Mouse (Mus musculus): Measurements from ENCODE around the gene Clock. TPM values are rescaled to one million over a fixed set of nuclear protein-coding genes. Genes with fewer than 3 reads are reported as not detected.

Gene Clock
- total and polyA plus RNA-seq, 2 experiments from 2014 or later: 7.3 to 28.5 TPM

DNA sequence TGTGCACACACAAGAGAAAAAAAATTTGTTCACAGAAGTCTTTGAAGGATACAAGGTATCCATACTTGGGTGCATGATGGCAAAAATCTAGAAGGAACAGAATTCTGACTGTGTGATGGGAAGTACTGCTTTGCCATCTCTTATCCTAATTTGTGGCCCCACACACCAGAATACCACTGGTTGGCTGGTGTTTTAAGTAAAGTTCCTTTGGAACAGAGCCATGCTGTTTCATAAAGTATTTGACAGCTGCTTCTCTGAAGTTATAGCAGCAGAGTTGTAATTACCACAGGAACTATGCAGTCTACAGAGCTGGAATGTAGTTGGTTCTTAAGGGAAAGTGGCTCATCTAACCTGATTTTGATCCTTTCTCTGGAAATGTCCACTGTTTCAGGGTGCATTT is 111.5 kb downstream of the Clock start:
- Histone ChIP-seq H3K4me1 (ENCODE audit: insufficient read depth) (no peaks in the 10 kb centered on the region; the same call in 1 of the 2 replicates), H3K27me3 (ENCODE audit: insufficient read depth, low read length) (no peaks in the 10 kb centered on the region), H3K9me3 (ENCODE audit: low read length) (no peaks in the 10 kb centered on the region), H3K4me2 (ENCODE audit: low read depth) (no peak overlapping the region), H3K27ac (ENCODE audit: low read depth, low read length) (no peak overlapping the region), H3K36me3 (ENCODE audit: insufficient read depth) (peaks cover 4% of the 10 kb centered on the region; the same call in 1 of the 2 replicates), H3K9ac (no peak overlapping the region), H3K4me3 (ENCODE audit: low read depth, low read length) (no peak overlapping the region)
- no peak for TF ChIP-seq CTCF (IDR thresholded peaks at IDR 0.05; ENCODE audit: low read depth)
- no peak for DNase-seq
- ATAC-seq: no peak

- no peak for TF ChIP-seq CTCF (IDR thresholded peaks at IDR 0.05; ENCODE audit: low read depth)
- Histone ChIP-seq H3K36me3 (ENCODE audit: insufficient read depth) (peaks cover 4% of the 10 kb centered on the region; the same call in 1 of the 2 replicates), H3K4me3 (ENCODE audit: low read depth, low read length) (no peak overlapping the region), H3K4me2 (ENCODE audit: low read depth) (no peak overlapping the region), H3K27ac (ENCODE audit: low read depth, low read length) (no peak overlapping the region), H3K4me1 (ENCODE audit: insufficient read depth) (no peaks in the 10 kb centered on the region; the same call in 1 of the 2 replicates), H3K9me3 (ENCODE audit: low read length) (no peaks in the 10 kb centered on the region), H3K9ac (no peak overlapping the region), H3K27me3 (ENCODE audit: insufficient read depth, low read length) (no peaks in the 10 kb centered on the region)
- no peak for ATAC-seq
- 92% methylated on average over 4 of the region's 4 CpGs for WGBS
- no peak for DNase-seq
Observed at GRCm38 (mm10) chr5:76190609-76191008, 114.0 kb downstream of the Clock start.

- H3K9me3 ChIP-seq (ENCODE audit: low read length): no peaks in the 10 kb centered on the region
- DNase-seq (no peak), ATAC-seq (no peak)
- 0 out of 2 replicates have a peak, but pooled peaks cover 4% of the 10 kb centered on the region for H3K36me3 ChIP-seq (ENCODE audit: insufficient read depth)
- peaks cover 12% of the 10 kb centered on the region for H3K4me1 ChIP-seq (ENCODE audit: insufficient read depth)
- no peak for TF ChIP-seq CTCF (IDR thresholded peaks at IDR 0.05; ENCODE audit: low read depth)
- WGBS: 88% methylated on average over 5 of the region's 5 CpGs
- H3K27me3 ChIP-seq (ENCODE audit: insufficient read depth, low read length): no peaks in the 10 kb centered on the region
- H3K4me2 ChIP-seq (ENCODE audit: low read depth): no peak overlapping the region
- no peak overlapping the region for H3K9ac ChIP-seq
- no peak overlapping the region for H3K27ac ChIP-seq (ENCODE audit: low read depth, low read length)
- H3K4me3 ChIP-seq (ENCODE audit: low read depth, low read length): no peak overlapping the region
Observed at GRCm38 (mm10) chr5:76187885-76188284, 116.7 kb downstream of the Clock start.

GRCm38 (mm10) chr5:76184286-76185080 is 120.1 kb downstream of the Clock start:
- Histone ChIP-seq H3K4me3 (ENCODE audit: low read depth, low read length) (peak overlapping the region; percentile 85), H3K9ac (peak overlapping the region; percentile 83), H3K27ac (ENCODE audit: low read depth, low read length) (peak overlapping the region; percentile 92), H3K4me2 (ENCODE audit: low read depth) (peak overlapping the region; percentile 83), H3K9me3 (ENCODE audit: low read length) (no peaks in the 10 kb centered on the region), H3K36me3 (ENCODE audit: insufficient read depth) (no peaks in the 10 kb centered on the region), H3K4me1 (ENCODE audit: insufficient read depth) (peaks cover 12% of the 10 kb centered on the region), H3K27me3 (ENCODE audit: insufficient read depth, low read length) (no peaks in the 10 kb centered on the region)
- no peak for TF ChIP-seq CTCF (IDR thresholded peaks at IDR 0.05; ENCODE audit: low read depth)
- 5% methylated on average over 37 of the region's 38 CpGs for WGBS
- DNase-seq (peak; percentile 69), ATAC-seq (peak; percentile 78)

DNA sequence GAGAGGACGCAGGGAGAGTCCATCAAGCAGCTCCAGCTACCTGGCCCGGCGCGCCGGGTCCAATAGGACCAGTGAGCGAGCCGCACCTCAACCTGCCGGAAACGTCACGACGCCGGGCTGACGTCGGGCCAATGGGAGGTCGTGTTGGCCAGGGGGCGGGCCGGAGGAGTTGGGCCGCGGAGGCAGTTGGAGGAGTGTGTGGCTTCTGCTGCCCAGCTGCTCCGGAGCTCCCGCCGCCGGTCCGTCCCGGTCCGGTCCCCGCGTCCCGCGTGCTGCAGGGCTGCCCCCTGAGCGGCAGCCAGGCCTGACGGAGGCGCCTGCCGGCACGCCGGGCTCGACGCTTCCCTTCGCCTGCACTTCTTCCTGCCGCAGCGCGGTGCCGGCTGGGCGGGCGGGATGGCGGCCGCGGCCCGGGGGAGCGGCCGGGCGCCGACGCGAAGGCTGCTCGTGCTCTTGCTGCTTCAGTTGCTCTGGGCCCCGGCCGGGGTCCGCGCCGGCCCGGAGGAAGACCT is 120.8 kb downstream of the Clock start, which contains the start of gene Tmem165:
TSS of gene Tmem165 (plus strand) at position 131 of the 512 bp plus-strand sequence.
- no peaks in the 10 kb centered on the region for H3K27me3 ChIP-seq (ENCODE audit: insufficient read depth, low read length)
- TF ChIP-seq CTCF (IDR thresholded peaks at IDR 0.05; ENCODE audit: low read depth): 0 out of 2 replicates have a peak, but pooled peaks have one; percentile 2
- ATAC-seq: peak; percentile 98
- H3K9me3 ChIP-seq (ENCODE audit: low read length): no peaks in the 10 kb centered on the region
- H3K4me1 ChIP-seq (ENCODE audit: insufficient read depth): peaks cover 12% of the 10 kb centered on the region
- peak within 1 kb of the TSS; percentile 83 for H3K9ac ChIP-seq
- peak; percentile 95 for DNase-seq
- no peaks in the 10 kb centered on the region for H3K36me3 ChIP-seq (ENCODE audit: insufficient read depth)
- H3K4me2 ChIP-seq (ENCODE audit: low read depth): peak within 1 kb of the TSS; percentile 83
- H3K4me3 ChIP-seq (ENCODE audit: low read depth, low read length): peak within 1 kb of the TSS; percentile 85
- WGBS: 6% methylated on average over 53 of the region's 62 CpGs
- peak within 1 kb of the TSS; percentile 92 for H3K27ac ChIP-seq (ENCODE audit: low read depth, low read length)

- H3K36me3 ChIP-seq (ENCODE audit: insufficient read depth): no peaks in the 10 kb centered on the region
- H3K9me3 ChIP-seq (ENCODE audit: low read length): no peaks in the 10 kb centered on the region
- no peaks in the 10 kb centered on the region for H3K27me3 ChIP-seq (ENCODE audit: insufficient read depth, low read length)
- ATAC-seq: no peak
- peak overlapping the region; percentile 83 for H3K9ac ChIP-seq
- H3K4me3 ChIP-seq (ENCODE audit: low read depth, low read length): peak overlapping the region; percentile 85
- no peak for DNase-seq
- 33% methylated on average over 17 of the region's 17 CpGs for WGBS
- peaks cover 12% of the 10 kb centered on the region for H3K4me1 ChIP-seq (ENCODE audit: insufficient read depth)
- peak overlapping the region; percentile 83 for H3K4me2 ChIP-seq (ENCODE audit: low read depth)
- H3K27ac ChIP-seq (ENCODE audit: low read depth, low read length): 0 out of 2 replicates have a peak overlapping the region, but pooled peaks have one; percentile 92
- TF ChIP-seq CTCF (IDR thresholded peaks at IDR 0.05; ENCODE audit: low read depth): no peak
Observed at GRCm38 (mm10) chr5:76183043-76183749, 121.4 kb downstream of the Clock start.
